Mouse (Mus musculus): ENCODE results near the gene Ear1.
"Not testable (repeated sequence)": the region's sequence is repeated elsewhere in the genome, so short reads cannot be mapped to it uniquely, and the experiment has no call there.

DNA sequence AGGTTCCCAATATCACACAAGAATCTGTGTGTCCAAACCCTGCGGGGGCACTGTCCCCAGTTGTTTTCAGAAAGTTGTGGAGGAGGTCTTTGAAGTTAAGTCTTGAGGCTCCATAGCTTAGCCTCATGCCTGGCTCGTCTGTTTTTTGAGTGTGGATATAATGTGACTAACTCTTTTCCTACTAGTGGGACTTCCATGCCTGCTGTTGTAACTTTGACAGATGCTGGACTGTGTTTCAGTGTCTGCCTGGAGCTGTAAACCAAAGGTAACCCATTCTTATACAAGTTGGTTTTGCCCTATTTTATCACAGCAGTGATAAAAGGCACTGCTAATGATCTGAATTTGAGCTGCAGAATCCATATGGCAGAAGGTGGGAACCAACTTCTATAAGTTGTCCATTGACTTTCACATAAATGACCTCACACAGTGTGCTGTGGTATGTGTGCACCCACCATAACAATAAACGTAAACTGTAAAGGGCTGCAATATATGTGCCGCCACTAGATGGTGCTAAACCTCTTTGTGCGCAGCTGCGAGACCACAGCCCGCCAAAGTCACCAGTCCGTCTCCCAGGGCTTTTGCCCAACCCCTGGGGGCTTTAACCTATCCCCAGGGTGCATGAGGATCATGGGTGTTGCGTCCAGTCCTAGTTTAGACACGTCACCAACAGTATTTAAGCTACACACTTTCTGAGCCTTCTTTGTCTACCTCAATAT lies 49.5 kb upstream of the Ear1 start, which contains the start of gene Gm8113:
- peak; percentile 52 for TF ChIP-seq CTCF (IDR thresholded peaks at IDR 0.05; ENCODE audit: low read depth, low read length)
- TF ChIP-seq POLR2A (IDR thresholded peaks at IDR 0.05; ENCODE audit: insufficient read depth, low read length): not testable (repeated sequence)
